Mouse (Mus musculus): ENCODE measurements at regions not wholly inside any gene's neighbourhood (a gene's known extent, or its start where the extent isn't known, plus 50 kb on each side); places are given as distances from the start of the nearest gene placed in this dataset.

DNA sequence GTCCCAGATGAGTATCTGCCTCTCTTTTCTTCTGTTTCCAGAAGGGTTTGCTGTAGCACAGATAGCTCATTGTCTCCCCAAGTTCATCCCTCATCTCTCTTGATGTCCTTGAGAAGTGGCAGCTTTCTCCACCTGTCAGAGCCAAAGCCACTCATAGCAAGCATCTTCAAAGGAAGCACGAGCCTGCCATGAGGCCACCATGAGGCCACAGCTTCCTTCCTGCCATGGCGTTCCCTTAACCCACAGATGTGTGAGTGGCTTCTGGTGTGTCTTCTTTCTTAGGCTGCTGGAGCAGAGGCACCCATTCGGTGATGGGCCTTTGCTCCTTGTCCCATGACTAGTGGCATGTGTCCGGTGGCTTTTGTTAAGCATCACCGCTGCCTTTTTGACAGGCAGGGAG is 149.5 kb downstream of the Irx5 start:
- no peaks in the 10 kb centered on the region for H3K9me3 ChIP-seq (replicated peaks; ENCODE audit: control insufficient read depth, insufficient read depth, low read length, poor library complexity, severe bottlenecking)
- no peak overlapping the region for H3K9ac ChIP-seq (ENCODE audit: low read depth, poor library complexity, severe bottlenecking)
- no peaks in the 10 kb centered on the region for H3K4me1 ChIP-seq (ENCODE audit: control insufficient read depth, insufficient read depth, low read length)
- H3K27me3 ChIP-seq (ENCODE audit: control insufficient read depth, insufficient read depth, low read length, poor library complexity, severe bottlenecking), result no peaks in the 10 kb centered on the region
- TF ChIP-seq CTCF (IDR thresholded peaks at IDR 0.05; ENCODE audit: low read depth, low read length), result no peak
- TF ChIP-seq EP300 (IDR thresholded peaks at IDR 0.05; ENCODE audit: insufficient read depth, low read depth, low read length), result no peak
- TF ChIP-seq POLR2A (IDR thresholded peaks at IDR 0.05; ENCODE audit: insufficient read depth, low read length), result no peak
- no peak overlapping the region for H3K4me3 ChIP-seq (ENCODE audit: low read depth, low read length)
- no peak overlapping the region for H3K27ac ChIP-seq (ENCODE audit: insufficient read depth, low read length)
- H3K36me3 ChIP-seq (ENCODE audit: control insufficient read depth, insufficient read depth, low read length, poor library complexity, severe bottlenecking), result no peaks in the 10 kb centered on the region

DNA sequence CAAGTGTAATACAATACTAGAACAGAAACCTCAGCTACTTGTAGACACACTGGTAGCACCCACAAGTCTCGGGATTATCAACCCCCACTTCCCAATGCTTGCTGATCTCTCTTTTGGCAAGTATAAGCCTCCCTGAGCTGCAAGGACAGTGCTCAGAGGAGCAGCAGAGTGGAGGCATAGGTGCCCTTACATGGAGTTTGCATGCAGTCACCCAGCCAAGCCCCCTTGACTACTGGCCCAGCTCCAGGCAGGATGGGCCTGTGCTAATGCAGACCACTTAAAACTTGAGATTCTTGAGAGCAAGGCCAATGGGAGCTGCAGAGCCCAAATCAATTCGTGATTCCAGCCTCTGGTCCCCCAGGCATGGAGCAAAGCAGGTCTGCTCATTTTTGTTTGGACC is 158.0 kb downstream of the Irx5 start:
- Histone ChIP-seq H3K9ac (ENCODE audit: low read depth, poor library complexity, severe bottlenecking) (no peak overlapping the region), H3K9me3 (replicated peaks; ENCODE audit: control insufficient read depth, insufficient read depth, low read length, poor library complexity, severe bottlenecking) (peaks cover 8% of the 10 kb centered on the region), H3K36me3 (ENCODE audit: control insufficient read depth, insufficient read depth, low read length, poor library complexity, severe bottlenecking) (no peaks in the 10 kb centered on the region), H3K4me3 (ENCODE audit: low read depth, low read length) (no peak overlapping the region), H3K4me1 (ENCODE audit: control insufficient read depth, insufficient read depth, low read length) (no peaks in the 10 kb centered on the region), H3K27ac (ENCODE audit: insufficient read depth, low read length) (no peak overlapping the region), H3K27me3 (ENCODE audit: control insufficient read depth, insufficient read depth, low read length, poor library complexity, severe bottlenecking) (no peaks in the 10 kb centered on the region)
- no peak for TF ChIP-seq CTCF (IDR thresholded peaks at IDR 0.05; ENCODE audit: low read depth, low read length)
- no peak for TF ChIP-seq POLR2A (IDR thresholded peaks at IDR 0.05; ENCODE audit: insufficient read depth, low read length)
- TF ChIP-seq EP300 (IDR thresholded peaks at IDR 0.05; ENCODE audit: insufficient read depth, low read depth, low read length), result no peak

DNA sequence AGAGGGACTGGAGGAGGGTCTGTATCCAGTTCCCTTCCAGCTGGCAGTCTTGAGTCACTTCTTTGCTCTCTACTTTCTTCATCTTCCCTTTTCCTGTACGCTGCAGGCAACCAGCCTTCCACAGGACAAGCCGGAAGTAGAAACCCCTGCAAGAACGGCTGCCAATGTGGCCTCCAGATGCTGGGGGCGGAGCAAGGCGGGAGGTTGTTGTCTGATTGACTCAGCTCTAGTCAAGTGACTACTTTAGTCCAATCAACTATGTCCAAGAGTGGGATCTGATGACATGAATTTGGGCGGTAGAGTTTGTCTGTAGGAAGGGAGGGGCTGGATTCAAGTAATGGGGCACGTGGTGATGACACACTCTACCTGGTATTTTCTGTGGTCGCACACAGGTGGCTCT is 156.1 kb upstream of the Irx6 start:
- Histone ChIP-seq H3K27ac (ENCODE audit: insufficient read depth, low read length) (no peak overlapping the region), H3K9ac (ENCODE audit: low read depth, poor library complexity, severe bottlenecking) (no peak overlapping the region), H3K4me1 (ENCODE audit: control insufficient read depth, insufficient read depth, low read length) (no peaks in the 10 kb centered on the region), H3K27me3 (ENCODE audit: control insufficient read depth, insufficient read depth, low read length, poor library complexity, severe bottlenecking) (no peaks in the 10 kb centered on the region), H3K9me3 (replicated peaks; ENCODE audit: control insufficient read depth, insufficient read depth, low read length, poor library complexity, severe bottlenecking) (peaks cover 8% of the 10 kb centered on the region), H3K36me3 (ENCODE audit: control insufficient read depth, insufficient read depth, low read length, poor library complexity, severe bottlenecking) (no peaks in the 10 kb centered on the region), H3K4me3 (ENCODE audit: low read depth, low read length) (no peak overlapping the region)
- TF ChIP-seq EP300 (IDR thresholded peaks at IDR 0.05; ENCODE audit: insufficient read depth, low read depth, low read length), result no peak
- no peak for TF ChIP-seq POLR2A (IDR thresholded peaks at IDR 0.05; ENCODE audit: insufficient read depth, low read length)
- no peak for TF ChIP-seq CTCF (IDR thresholded peaks at IDR 0.05; ENCODE audit: low read depth, low read length)

DNA sequence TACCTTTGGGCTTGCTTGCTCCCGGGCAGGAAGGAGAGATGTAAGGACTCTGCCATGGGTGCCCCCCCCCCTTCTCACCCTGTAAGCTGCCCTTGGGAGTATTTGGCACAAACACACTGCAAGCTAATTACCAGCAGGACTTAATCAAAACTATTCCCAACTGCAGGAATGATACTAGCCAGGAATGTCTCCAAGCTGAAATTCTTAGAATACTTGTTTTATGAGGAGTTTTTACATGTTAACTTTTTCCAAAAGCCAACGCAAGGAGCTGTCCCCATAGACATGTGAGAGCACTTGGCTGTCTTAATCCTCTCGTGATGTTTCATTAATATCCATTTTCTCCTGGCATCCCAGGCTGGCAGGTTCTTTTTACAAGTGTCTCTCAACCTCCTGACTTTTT is 155.6 kb upstream of the Irx6 start:
- no peak overlapping the region for H3K4me3 ChIP-seq (ENCODE audit: low read depth, low read length)
- TF ChIP-seq CTCF (IDR thresholded peaks at IDR 0.05; ENCODE audit: low read depth, low read length) (no peak), POLR2A (IDR thresholded peaks at IDR 0.05; ENCODE audit: insufficient read depth, low read length) (no peak), EP300 (IDR thresholded peaks at IDR 0.05; ENCODE audit: insufficient read depth, low read depth, low read length) (no peak)
- H3K4me1 ChIP-seq (ENCODE audit: control insufficient read depth, insufficient read depth, low read length), result no peaks in the 10 kb centered on the region

DNA sequence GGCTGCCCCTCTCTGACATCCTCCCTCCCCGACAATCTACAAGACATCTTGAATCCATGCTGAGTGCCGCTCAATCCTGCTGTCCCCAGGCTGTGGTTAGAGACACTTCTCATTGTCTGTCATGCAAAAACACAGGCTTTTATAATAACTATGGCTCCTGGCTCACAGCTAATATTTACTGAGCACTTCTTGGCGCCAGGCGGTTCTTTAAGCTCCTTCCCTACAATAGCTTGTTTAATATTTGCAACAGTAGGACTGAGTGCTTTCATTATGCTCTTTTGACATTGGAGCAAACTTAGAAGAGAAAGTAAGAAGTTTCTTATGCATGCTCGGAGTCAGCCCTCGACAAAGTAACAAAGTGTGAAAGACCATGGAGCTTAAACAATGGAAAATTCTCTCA is 151.6 kb upstream of the Irx6 start:
- Histone ChIP-seq H3K27me3 (ENCODE audit: control insufficient read depth, insufficient read depth, low read length, poor library complexity, severe bottlenecking) (no peaks in the 10 kb centered on the region; the same call in 1 of the 2 replicates), H3K27ac (ENCODE audit: insufficient read depth, low read length) (no peak overlapping the region), H3K4me1 (ENCODE audit: control insufficient read depth, insufficient read depth, low read length) (no peaks in the 10 kb centered on the region), H3K4me3 (ENCODE audit: low read depth, low read length) (no peak overlapping the region), H3K9ac (ENCODE audit: low read depth, poor library complexity, severe bottlenecking) (no peak overlapping the region), H3K36me3 (ENCODE audit: control insufficient read depth, insufficient read depth, low read length, poor library complexity, severe bottlenecking) (no peaks in the 10 kb centered on the region), H3K9me3 (replicated peaks; ENCODE audit: control insufficient read depth, insufficient read depth, low read length, poor library complexity, severe bottlenecking) (0 out of 2 replicates have a peak, but pooled peaks cover 4% of the 10 kb centered on the region)
- TF ChIP-seq CTCF (IDR thresholded peaks at IDR 0.05; ENCODE audit: low read depth, low read length), result no peak
- TF ChIP-seq POLR2A (IDR thresholded peaks at IDR 0.05; ENCODE audit: insufficient read depth, low read length), result no peak
- TF ChIP-seq EP300 (IDR thresholded peaks at IDR 0.05; ENCODE audit: insufficient read depth, low read depth, low read length), result no peak

More for the DNA sequence above, 155.6 kb upstream of the Irx6 start:
- no peak overlapping the region for H3K9ac ChIP-seq (ENCODE audit: low read depth, poor library complexity, severe bottlenecking)
- H3K27ac ChIP-seq (ENCODE audit: insufficient read depth, low read length), result no peak overlapping the region
- no peaks in the 10 kb centered on the region for H3K36me3 ChIP-seq (ENCODE audit: control insufficient read depth, insufficient read depth, low read length, poor library complexity, severe bottlenecking)
- no peaks in the 10 kb centered on the region for H3K27me3 ChIP-seq (ENCODE audit: control insufficient read depth, insufficient read depth, low read length, poor library complexity, severe bottlenecking)
- peaks cover 8% of the 10 kb centered on the region for H3K9me3 ChIP-seq (replicated peaks; ENCODE audit: control insufficient read depth, insufficient read depth, low read length, poor library complexity, severe bottlenecking)

DNA sequence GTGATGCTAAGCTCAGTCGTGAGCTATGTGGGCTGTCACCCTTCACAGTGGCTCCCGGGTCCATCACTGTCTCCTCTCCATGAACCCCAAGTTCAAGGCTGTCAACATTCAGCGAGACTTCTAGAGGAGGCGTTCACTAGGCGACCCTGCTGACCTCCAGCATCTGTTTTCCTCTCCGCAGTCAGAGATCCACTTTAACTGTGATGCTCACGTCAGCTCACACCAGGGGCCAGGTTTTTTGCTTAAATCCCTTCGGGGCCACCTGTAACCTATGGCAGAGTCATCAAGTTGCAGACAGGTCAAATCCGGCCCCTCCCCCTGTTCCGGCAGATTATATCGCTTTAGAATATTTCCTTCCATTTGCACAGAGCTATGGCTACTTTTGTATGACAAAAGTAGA is 144.3 kb upstream of the Irx6 start:
- TF ChIP-seq CTCF (IDR thresholded peaks at IDR 0.05; ENCODE audit: low read depth, low read length) (no peak), POLR2A (IDR thresholded peaks at IDR 0.05; ENCODE audit: insufficient read depth, low read length) (no peak), EP300 (IDR thresholded peaks at IDR 0.05; ENCODE audit: insufficient read depth, low read depth, low read length) (no peak)
- Histone ChIP-seq H3K36me3 (ENCODE audit: control insufficient read depth, insufficient read depth, low read length, poor library complexity, severe bottlenecking) (no peaks in the 10 kb centered on the region), H3K9me3 (replicated peaks; ENCODE audit: control insufficient read depth, insufficient read depth, low read length, poor library complexity, severe bottlenecking) (peaks cover 3% of the 10 kb centered on the region)

More for the DNA sequence above, 144.3 kb upstream of the Irx6 start:
- Histone ChIP-seq H3K4me3 (ENCODE audit: low read depth, low read length) (no peak overlapping the region), H3K27me3 (ENCODE audit: control insufficient read depth, insufficient read depth, low read length, poor library complexity, severe bottlenecking) (no peaks in the 10 kb centered on the region), H3K9ac (ENCODE audit: low read depth, poor library complexity, severe bottlenecking) (no peak overlapping the region), H3K27ac (ENCODE audit: insufficient read depth, low read length) (no peak overlapping the region), H3K4me1 (ENCODE audit: control insufficient read depth, insufficient read depth, low read length) (no peaks in the 10 kb centered on the region)
